Mouse (Mus musculus) cerebellum, adult 11 months (tissue): ENCODE results near the gene Nemp1.

Source experiments
- DNase-seq: peaks from one replicate; pipeline ENCODE4 v3.0.0; 2022

Gene Nemp1

GRCm38 (mm10) chr10:127666501-127667268 is at the start of gene Nemp1:
TSS of gene Nemp1 (plus strand) at chr10:127666901.
- DNase-seq, result peak; percentile 84

GRCm38 (mm10) chr10:127617294-127617693 is 49.4 kb upstream of the Nemp1 start:
- DNase-seq, result no peak

GRCm38 (mm10) chr10:127618173-127618572 is 48.5 kb upstream of the Nemp1 start:
- no peak for DNase-seq

- no peak for DNase-seq
These were observed 47.5 kb upstream of the Nemp1 start for GRCm38 (mm10) chr10:127619119-127619721.

GRCm38 (mm10) chr10:127619941-127620405 is 46.7 kb upstream of the Nemp1 start:
- DNase-seq, result no peak

- peak; percentile 68 for DNase-seq
These were observed 46.1 kb upstream of the Nemp1 start, which contains the start of gene Lrp1 for GRCm38 (mm10) chr10:127620406-127621190. TSS of gene Lrp1 (minus strand) at chr10:127621148.

GRCm38 (mm10) chr10:127621191-127622056 is 45.3 kb upstream of the Nemp1 start:
- DNase-seq, result peak; percentile 90

GRCm38 (mm10) chr10:127622057-127622392 is 44.7 kb upstream of the Nemp1 start:
- DNase-seq, result no peak

GRCm38 (mm10) chr10:127622661-127623060 is 44.0 kb upstream of the Nemp1 start:
- no peak for DNase-seq

GRCm38 (mm10) chr10:127623439-127624216 is 43.1 kb upstream of the Nemp1 start:
- no peak for DNase-seq

- no peak for DNase-seq
These were observed 40.3 kb upstream of the Nemp1 start for GRCm38 (mm10) chr10:127626433-127626832.

GRCm38 (mm10) chr10:127631261-127632214 is 35.2 kb upstream of the Nemp1 start:
- no peak for DNase-seq

- DNase-seq, result no peak
These were observed 33.9 kb upstream of the Nemp1 start for GRCm38 (mm10) chr10:127632668-127633271.

- DNase-seq, result no peak
These were observed 26.3 kb upstream of the Nemp1 start for GRCm38 (mm10) chr10:127640421-127640820.

GRCm38 (mm10) chr10:127641861-127642771 is 24.6 kb upstream of the Nemp1 start:
- DNase-seq, result peak; percentile 86

- DNase-seq, result no peak
These were observed 23.7 kb upstream of the Nemp1 start, which contains the start of gene Stat6 for GRCm38 (mm10) chr10:127642772-127643552. TSS of gene Stat6 (plus strand) at chr10:127642986.

GRCm38 (mm10) chr10:127643553-127644238 is 23.0 kb upstream of the Nemp1 start:
- DNase-seq, result no peak
